Mouse (Mus musculus): Measurements from ENCODE around the gene Cacna1h. TPM values are rescaled to one million over a fixed set of nuclear protein-coding genes. Genes with fewer than 3 reads are reported as not detected.
A peak's percentile ranks its signal among the peaks of the same experiment; 100 is the strongest.

Gene Cacna1h
- polyA plus RNA-seq, 1 experiment from 2014 or later = 3.2 TPM

DNA sequence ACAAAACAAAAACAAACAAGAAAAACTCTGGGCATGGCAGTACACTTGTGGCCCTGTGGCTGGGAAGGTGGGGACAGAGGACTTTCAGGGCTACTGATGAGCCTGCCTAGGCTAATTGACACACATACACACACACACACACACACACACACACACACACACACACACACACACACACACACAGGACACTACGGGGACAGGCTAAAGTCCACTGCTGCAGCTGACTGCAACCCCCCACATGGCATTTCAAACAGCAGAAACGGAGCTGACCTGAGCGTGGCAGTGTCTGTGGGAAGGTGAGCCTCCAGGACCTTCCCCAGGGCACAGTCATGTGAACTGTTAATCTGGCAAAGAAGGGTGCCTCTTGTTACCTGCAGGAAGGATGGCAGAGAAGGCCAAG lies 92.1 kb downstream of the Cacna1h start:
- Histone ChIP-seq H3K36me3 (ENCODE audit: control insufficient read depth, insufficient read depth, low read length) (no peaks in the 10 kb centered on the region), H3K27me3 (replicated peaks; ENCODE audit: control insufficient read depth, insufficient read depth, low read length) (no peaks in the 10 kb centered on the region; the same call in 1 of the 2 replicates), H3K4me2 (no peak overlapping the region; the same call in 1 of the 2 replicates), H3K9ac (ENCODE audit: low read depth, low read length) (no peak overlapping the region), H3K4me3 (ENCODE audit: low read depth, low read length) (no peak overlapping the region), H3K4me1 (replicated peaks; ENCODE audit: control insufficient read depth, insufficient read depth, low read length) (no peaks in the 10 kb centered on the region), H3K9me3 (ENCODE audit: control insufficient read depth, low read length) (no peaks in the 10 kb centered on the region), H3K27ac (ENCODE audit: low read depth, low read length) (peak overlapping the region; percentile 43)
- DNase-seq (ENCODE audit: low spot score) (no peak), ATAC-seq (replicated peaks; ENCODE audit: low FRiP score) (no peak; the same call in 1 of the 2 replicates)
- WGBS = 46% methylated on average over 3 of the region's 3 CpGs

DNA sequence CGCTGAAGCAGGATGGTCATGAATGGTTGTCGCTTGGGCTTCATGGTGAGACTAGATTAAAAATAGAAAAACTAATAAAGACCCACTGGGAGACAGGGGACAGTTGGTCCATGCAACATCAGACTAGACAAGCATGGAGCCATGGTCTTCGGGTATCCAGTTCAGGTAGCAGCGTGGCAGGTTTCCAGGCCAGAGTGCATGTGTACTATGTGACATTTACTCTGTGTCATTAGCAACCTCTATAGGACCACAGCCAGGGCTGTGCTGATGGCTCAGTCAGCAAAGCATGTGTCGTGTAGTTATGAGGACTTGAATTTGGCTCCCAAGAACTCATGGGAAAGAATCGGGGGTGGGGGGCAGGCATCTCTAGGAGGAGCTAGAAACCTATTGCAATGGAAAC lies 93.6 kb downstream of the Cacna1h start:
- Histone ChIP-seq H3K36me3 (ENCODE audit: control insufficient read depth, insufficient read depth, low read length) (no peaks in the 10 kb centered on the region), H3K27ac (ENCODE audit: low read depth, low read length) (no peak overlapping the region), H3K27me3 (replicated peaks; ENCODE audit: control insufficient read depth, insufficient read depth, low read length) (no peaks in the 10 kb centered on the region; the same call in none of the 2 replicates), H3K9me3 (ENCODE audit: control insufficient read depth, low read length) (no peaks in the 10 kb centered on the region), H3K4me2 (no peak overlapping the region), H3K4me3 (ENCODE audit: low read depth, low read length) (no peak overlapping the region), H3K9ac (ENCODE audit: low read depth, low read length) (no peak overlapping the region), H3K4me1 (replicated peaks; ENCODE audit: control insufficient read depth, insufficient read depth, low read length) (no peaks in the 10 kb centered on the region)
- ATAC-seq (replicated peaks; ENCODE audit: low FRiP score) (no peak), DNase-seq (ENCODE audit: low spot score) (no peak)
- WGBS = 73% methylated on average over 6 of the region's 6 CpGs

DNA sequence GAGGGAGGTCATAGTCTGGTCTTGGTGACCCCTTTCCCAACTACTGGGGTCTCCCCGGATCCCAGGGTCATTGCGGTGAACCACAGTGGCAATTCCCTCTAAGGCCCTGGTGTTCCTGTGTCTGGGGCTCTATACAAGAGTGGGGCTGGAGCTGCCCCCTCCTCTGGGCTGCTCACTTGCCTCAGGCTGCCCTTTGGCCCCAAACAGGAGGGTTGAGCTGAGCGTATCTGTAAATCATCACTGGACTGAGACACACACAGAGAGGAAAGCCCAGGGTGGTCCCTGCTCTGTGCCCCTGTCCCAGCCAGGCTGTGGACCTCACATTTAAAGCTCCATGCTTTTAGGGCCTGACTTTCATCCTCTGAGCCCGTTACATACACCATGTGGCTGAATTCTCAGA lies 95.4 kb downstream of the Cacna1h start:
- WGBS = 70% methylated on average over 4 of the region's 4 CpGs
- Histone ChIP-seq H3K4me1 (replicated peaks; ENCODE audit: control insufficient read depth, insufficient read depth, low read length) (no peaks in the 10 kb centered on the region), H3K4me2 (no peak overlapping the region), H3K27me3 (replicated peaks; ENCODE audit: control insufficient read depth, insufficient read depth, low read length) (no peaks in the 10 kb centered on the region; the same call in none of the 2 replicates), H3K36me3 (ENCODE audit: control insufficient read depth, insufficient read depth, low read length) (no peaks in the 10 kb centered on the region), H3K4me3 (ENCODE audit: low read depth, low read length) (no peak overlapping the region), H3K9me3 (ENCODE audit: control insufficient read depth, low read length) (no peaks in the 10 kb centered on the region), H3K27ac (ENCODE audit: low read depth, low read length) (peak overlapping the region; percentile 64), H3K9ac (ENCODE audit: low read depth, low read length) (no peak overlapping the region)
- ATAC-seq (replicated peaks; ENCODE audit: low FRiP score) (peak; percentile 43; the same call in 1 of the 2 replicates), DNase-seq (ENCODE audit: low spot score) (no peak)

DNA sequence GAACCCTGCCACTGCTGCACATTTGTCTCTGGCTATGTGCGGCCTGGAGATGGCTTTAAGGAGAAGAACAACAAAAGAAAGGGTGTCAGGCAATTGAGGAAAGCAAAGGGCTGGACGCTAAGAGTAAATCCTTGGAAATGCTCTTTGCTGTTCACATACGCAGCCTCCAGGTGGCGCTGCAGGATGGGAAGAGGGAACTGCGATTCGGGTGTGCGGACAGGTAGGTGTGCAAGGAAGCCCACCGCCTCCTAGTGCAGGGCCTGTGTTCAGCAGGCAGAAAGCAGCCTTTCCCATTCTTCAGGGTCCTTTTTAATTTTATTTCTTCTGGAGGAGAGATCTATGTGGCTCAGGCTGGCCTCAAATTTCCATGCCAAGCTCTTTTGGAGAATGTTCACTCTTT lies 99.6 kb downstream of the Cacna1h start:
- no peak overlapping the region for H3K9ac ChIP-seq (ENCODE audit: low read depth, low read length)
- H3K36me3 ChIP-seq (ENCODE audit: control insufficient read depth, insufficient read depth, low read length) = no peaks in the 10 kb centered on the region
- peaks cover 5% of the 10 kb centered on the region for H3K27me3 ChIP-seq (replicated peaks; ENCODE audit: control insufficient read depth, insufficient read depth, low read length)
- H3K9me3 ChIP-seq (ENCODE audit: control insufficient read depth, low read length) = no peaks in the 10 kb centered on the region
- no peak for ATAC-seq (replicated peaks; ENCODE audit: low FRiP score)
- H3K27ac ChIP-seq (ENCODE audit: low read depth, low read length) = no peak overlapping the region
- DNase-seq (ENCODE audit: low spot score) = peak; percentile 57
- H3K4me2 ChIP-seq = no peak overlapping the region
- 3% methylated on average over 8 of the region's 8 CpGs for WGBS
- H3K4me3 ChIP-seq (ENCODE audit: low read depth, low read length) = no peak overlapping the region
- no peaks in the 10 kb centered on the region for H3K4me1 ChIP-seq (replicated peaks; ENCODE audit: control insufficient read depth, insufficient read depth, low read length)

DNA sequence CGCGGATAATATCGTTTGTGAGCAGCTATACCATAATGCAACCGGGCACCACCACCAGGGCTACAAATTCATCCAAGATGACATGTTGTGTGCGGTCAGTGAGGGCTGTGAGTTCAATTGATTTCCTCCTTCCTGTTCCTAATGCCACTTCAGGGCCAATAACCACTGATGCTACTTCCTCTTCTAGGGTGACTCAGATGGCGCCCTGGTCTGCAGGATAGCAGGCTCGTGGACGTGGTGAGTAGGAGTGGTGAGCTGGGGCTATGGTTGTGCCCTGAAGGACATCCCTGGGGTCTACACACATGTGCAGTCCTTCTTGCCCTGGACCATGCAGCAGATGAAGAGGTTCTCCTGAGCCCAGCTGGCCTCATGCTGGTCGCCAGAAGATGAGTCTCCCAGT lies 101.3 kb downstream of the Cacna1h start:
- DNase-seq (ENCODE audit: low spot score) (no peak), ATAC-seq (replicated peaks; ENCODE audit: low FRiP score) (no peak)
- Histone ChIP-seq H3K27ac (ENCODE audit: low read depth, low read length) (no peak overlapping the region), H3K4me2 (no peak overlapping the region), H3K27me3 (replicated peaks; ENCODE audit: control insufficient read depth, insufficient read depth, low read length) (peaks cover 5% of the 10 kb centered on the region), H3K4me3 (ENCODE audit: low read depth, low read length) (no peak overlapping the region), H3K4me1 (replicated peaks; ENCODE audit: control insufficient read depth, insufficient read depth, low read length) (no peaks in the 10 kb centered on the region), H3K9me3 (ENCODE audit: control insufficient read depth, low read length) (no peaks in the 10 kb centered on the region), H3K36me3 (ENCODE audit: control insufficient read depth, insufficient read depth, low read length) (no peaks in the 10 kb centered on the region), H3K9ac (ENCODE audit: low read depth, low read length) (no peak overlapping the region)
- WGBS = 44% methylated on average over 9 of the region's 9 CpGs

Other genes with a start within 250 kb of the Cacna1h start
- gene BC003965, start 249.2 kb downstream of the Cacna1h start, polyA plus RNA-seq (2014; fragmentation: Nextera tagmentation; extraction: Ambion mirVana) = 42.5 and 47.8 TPM in 2 replicates
- 11.5 and 11.7 TPM in 2 replicates for gene Unkl, start 245.4 kb downstream of the Cacna1h start, polyA plus RNA-seq (2014; fragmentation: Nextera tagmentation; extraction: Ambion mirVana)
- 29.0 and 30.8 TPM in 2 replicates for gene Gnptg, start 193.7 kb downstream of the Cacna1h start, polyA plus RNA-seq (2014; fragmentation: Nextera tagmentation; extraction: Ambion mirVana)
- 49.3 and 51.1 TPM in 2 replicates for gene Tsr3, start 193.6 kb downstream of the Cacna1h start, polyA plus RNA-seq (2014; fragmentation: Nextera tagmentation; extraction: Ambion mirVana)
- gene Baiap3, start 177.4 kb downstream of the Cacna1h start, polyA plus RNA-seq (2014; fragmentation: Nextera tagmentation; extraction: Ambion mirVana) = 0.60 and 0.83 TPM in 2 replicates
- gene Ube2i, start 159.2 kb downstream of the Cacna1h start, polyA plus RNA-seq (2014; fragmentation: Nextera tagmentation; extraction: Ambion mirVana) = 621 and 624 TPM in 2 replicates
- gene Prss34, start 135.4 kb downstream of the Cacna1h start, polyA plus RNA-seq (2014; fragmentation: Nextera tagmentation; extraction: Ambion mirVana) = not detected in 2 replicates
- gene Prss28, start 125.1 kb downstream of the Cacna1h start, polyA plus RNA-seq (2014; fragmentation: Nextera tagmentation; extraction: Ambion mirVana) = not detected in 2 replicates
- not detected in 2 replicates for gene Prss29, start 115.1 kb downstream of the Cacna1h start, polyA plus RNA-seq (2014; fragmentation: Nextera tagmentation; extraction: Ambion mirVana)
- gene Tpsab1, start 88.2 kb downstream of the Cacna1h start, polyA plus RNA-seq (2014; fragmentation: Nextera tagmentation; extraction: Ambion mirVana) = not detected in 2 replicates
- gene Tpsb2, start 67.5 kb downstream of the Cacna1h start, polyA plus RNA-seq (2014; fragmentation: Nextera tagmentation; extraction: Ambion mirVana) = 0.22 and 0.25 TPM in 2 replicates
- 0.81 and 1.1 TPM in 2 replicates for gene Tpsg1, start 64.5 kb downstream of the Cacna1h start, polyA plus RNA-seq (2014; fragmentation: Nextera tagmentation; extraction: Ambion mirVana)
- not detected in 2 replicates for gene Tekt4, start 20.8 kb upstream of the Cacna1h start, polyA plus RNA-seq (2014; fragmentation: Nextera tagmentation; extraction: Ambion mirVana)
- not detected in 2 replicates for gene Sstr5, start 63.5 kb upstream of the Cacna1h start, polyA plus RNA-seq (2014; fragmentation: Nextera tagmentation; extraction: Ambion mirVana)
- 2.4 and 3.0 TPM in 2 replicates for gene Sox8, start 136.9 kb upstream of the Cacna1h start, polyA plus RNA-seq (2014; fragmentation: Nextera tagmentation; extraction: Ambion mirVana)
- 23.8 and 29.1 TPM in 2 replicates for gene Lmf1, start 145.3 kb upstream of the Cacna1h start, polyA plus RNA-seq (2014; fragmentation: Nextera tagmentation; extraction: Ambion mirVana)

Data from liver, embryonic 11.5 days (tissue).